Mouse (Mus musculus): ENCODE data around the gene Agap3. TPM values are rescaled to one million over a fixed set of nuclear protein-coding genes. Genes with fewer than 3 reads are reported as not detected.
A peak's percentile ranks its signal among the peaks of the same experiment; 100 is the strongest.

The Agap3 gene
- total RNA-seq (2017): 32.4 and 37.8 TPM in 2 replicates

DNA sequence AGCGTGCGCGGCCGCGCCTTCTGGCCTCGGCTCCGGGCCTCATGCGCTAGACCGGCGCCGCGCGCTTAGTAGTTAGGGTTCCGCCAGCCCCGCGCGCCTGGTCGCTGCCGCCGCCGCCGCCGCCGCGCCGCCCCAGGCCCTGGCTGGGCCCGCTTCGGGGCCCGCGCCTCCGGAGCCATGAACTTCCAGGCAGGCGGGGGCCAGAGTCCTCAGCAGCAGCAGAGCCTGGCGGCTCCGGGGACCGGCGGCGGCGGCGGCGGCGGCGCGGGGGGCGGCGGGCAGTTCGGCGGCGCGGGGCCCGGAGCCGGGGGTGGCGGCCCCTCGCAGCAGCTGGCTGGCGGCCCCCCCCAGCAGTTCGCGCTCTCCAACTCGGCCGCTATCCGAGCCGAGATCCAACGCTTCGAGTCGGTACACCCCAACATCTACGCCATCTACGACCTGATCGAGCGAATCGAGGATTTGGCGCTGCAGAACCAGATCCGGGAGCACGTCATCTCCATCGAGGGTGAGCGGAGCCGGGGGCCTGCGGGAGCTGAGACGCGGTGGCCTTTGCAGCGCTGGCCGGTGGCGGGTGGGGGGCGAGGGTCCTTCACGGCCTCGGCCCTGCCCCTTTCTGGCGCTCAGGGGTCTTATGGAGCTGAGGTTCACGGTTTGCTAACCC lies at the start of gene Agap3:
Gene Agap3, plus strand, starts transcription at position 148 of the 661 bp plus-strand sequence.
- ATAC-seq (replicated peaks in 1 of 2; ENCODE audit: insufficient read depth in 1 of 2, low FRiP score in 2 of 2, low TSS enrichment in 1 of 2, low read depth in 1 of 2, poor library complexity in 2 of 2, severe bottlenecking in 2 of 2): no peak

DNA sequence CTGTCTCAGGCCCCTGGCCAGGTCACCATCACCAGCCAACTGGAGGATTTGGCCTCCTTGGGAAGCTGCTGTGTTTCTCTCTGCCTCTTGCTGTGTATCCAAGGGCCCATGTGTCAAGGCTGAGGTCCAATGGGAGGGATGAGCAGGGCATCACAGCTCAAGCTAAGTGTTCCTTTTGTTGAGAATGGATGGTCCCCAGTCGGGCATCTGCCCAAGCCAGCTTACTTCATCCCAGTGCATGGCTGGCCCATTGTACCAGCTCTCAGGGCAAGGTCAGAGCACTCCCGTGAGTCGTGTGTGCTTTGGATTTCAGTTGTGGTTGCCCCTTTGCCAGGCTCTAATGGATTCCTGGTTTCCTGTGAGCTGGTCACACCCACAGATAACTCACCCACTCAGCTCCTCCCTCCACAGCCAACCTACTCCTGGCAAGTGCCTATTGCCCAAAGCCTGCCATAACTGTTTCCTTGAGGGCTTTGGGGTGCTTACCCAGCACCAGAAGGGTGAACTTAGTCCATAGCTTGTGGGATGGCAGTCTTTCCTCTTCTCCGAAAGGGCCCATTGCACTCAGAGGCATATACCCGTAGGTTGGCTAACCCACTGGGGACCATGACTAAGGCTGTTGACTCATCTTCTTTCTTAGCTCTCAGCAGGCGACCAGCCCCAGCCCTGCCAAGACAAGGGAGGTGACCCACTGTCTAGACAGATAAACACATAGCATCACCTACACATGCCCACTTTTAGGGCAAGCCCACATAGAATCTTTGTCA lies 47.2 kb upstream of the Agap3 start:
- no peak for ATAC-seq (replicated peaks in 1 of 2; ENCODE audit: insufficient read depth in 1 of 2, low FRiP score in 2 of 2, low TSS enrichment in 1 of 2, low read depth in 1 of 2, poor library complexity in 2 of 2, severe bottlenecking in 2 of 2)

DNA sequence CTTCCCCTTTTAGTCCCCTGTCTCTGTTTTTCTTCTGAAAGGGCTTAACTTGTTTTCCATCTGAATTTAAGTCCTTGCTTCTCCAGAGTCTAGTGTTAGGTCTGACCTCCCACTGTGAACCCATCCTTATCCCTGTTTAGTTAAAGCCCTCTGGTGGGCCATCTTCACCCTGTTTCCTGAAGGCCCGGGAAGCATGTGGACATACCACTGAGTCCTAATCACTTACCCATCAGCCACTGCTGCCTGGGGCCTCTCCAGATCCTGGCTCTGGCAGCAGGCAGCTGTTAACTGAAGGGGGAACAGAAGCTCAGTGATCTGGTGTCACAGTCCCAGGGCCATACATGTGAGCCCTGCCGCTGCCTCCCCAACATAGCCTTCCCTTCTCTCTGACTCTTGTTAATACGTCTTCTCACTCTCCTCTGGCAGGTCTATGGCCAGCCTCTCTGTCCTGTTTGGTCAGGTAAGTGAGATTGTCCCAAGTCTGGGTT lies 46.5 kb upstream of the Agap3 start:
- no peak for ATAC-seq (replicated peaks in 1 of 2; ENCODE audit: insufficient read depth in 1 of 2, low FRiP score in 2 of 2, low TSS enrichment in 1 of 2, low read depth in 1 of 2, poor library complexity in 2 of 2, severe bottlenecking in 2 of 2)

DNA sequence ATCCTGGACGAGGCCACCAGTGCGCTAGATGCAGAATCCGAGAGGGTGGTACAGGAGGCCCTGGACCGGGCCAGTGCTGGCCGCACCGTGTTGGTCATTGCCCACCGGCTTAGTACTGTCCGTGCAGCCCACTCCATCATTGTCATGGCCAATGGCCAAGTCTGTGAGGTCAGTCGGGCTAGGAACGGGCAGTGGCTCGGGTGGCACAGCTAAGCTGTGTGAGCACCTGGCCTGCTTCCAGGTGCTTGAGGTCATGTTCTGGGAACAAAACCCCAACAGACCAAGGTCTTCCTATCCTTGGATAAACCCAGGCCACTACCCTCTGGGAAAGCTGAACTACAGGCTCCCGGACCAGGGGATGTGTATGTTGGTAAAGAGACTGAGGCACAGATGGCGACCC lies 43.3 kb upstream of the Agap3 start:
- ATAC-seq (replicated peaks in 1 of 2; ENCODE audit: insufficient read depth in 1 of 2, low FRiP score in 2 of 2, low TSS enrichment in 1 of 2, low read depth in 1 of 2, poor library complexity in 2 of 2, severe bottlenecking in 2 of 2): no peak

GRCm38 (mm10) chr5:24409466-24409865 lies 42.5 kb upstream of the Agap3 start:
- no peak for ATAC-seq (replicated peaks in 1 of 2; ENCODE audit: insufficient read depth in 1 of 2, low FRiP score in 2 of 2, low TSS enrichment in 1 of 2, low read depth in 1 of 2, poor library complexity in 2 of 2, severe bottlenecking in 2 of 2)

- ATAC-seq (replicated peaks in 1 of 2; ENCODE audit: insufficient read depth in 1 of 2, low FRiP score in 2 of 2, low TSS enrichment in 1 of 2, low read depth in 1 of 2, poor library complexity in 2 of 2, severe bottlenecking in 2 of 2): no peak
Measured at GRCm38 (mm10) chr5:24412063-24412462, 39.9 kb upstream of the Agap3 start.

DNA sequence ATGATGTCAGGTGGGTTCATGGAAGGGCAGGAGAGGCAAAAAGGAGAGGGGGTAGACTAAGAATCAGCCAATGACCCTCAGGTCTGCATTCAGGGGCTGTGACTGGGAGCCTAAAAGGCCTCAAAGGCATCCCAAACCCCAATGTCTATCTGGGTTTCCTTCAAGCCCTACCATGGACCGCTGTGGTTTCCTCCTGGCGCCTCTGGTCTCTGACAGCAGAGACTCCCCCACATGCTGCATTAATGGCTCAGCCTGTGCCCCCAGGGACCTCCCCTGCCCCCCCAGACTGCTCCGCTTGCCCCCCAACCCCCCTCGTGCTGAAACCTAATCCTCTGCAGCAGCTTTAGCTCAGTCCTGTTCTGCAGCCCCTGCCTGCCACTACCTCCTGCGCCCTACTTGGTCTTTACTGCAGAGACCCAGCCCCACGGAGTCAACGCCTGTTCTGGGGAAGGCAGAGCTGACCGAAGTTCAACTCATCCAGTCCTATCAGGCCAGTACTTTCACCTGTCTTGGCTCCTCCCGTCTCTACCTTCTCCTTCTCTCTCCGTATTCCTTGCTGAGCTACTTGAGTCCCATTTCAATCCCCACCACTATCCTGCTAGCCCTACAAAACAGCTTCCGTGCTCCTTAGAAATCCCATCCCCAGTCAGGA lies 38.8 kb upstream of the Agap3 start, which contains the start of gene Asic3:
Gene Asic3, plus strand, starts transcription at position 351 of the 652 bp plus-strand sequence.
- ATAC-seq (replicated peaks in 1 of 2; ENCODE audit: insufficient read depth in 1 of 2, low FRiP score in 2 of 2, low TSS enrichment in 1 of 2, low read depth in 1 of 2, poor library complexity in 2 of 2, severe bottlenecking in 2 of 2): peak; percentile 49 to 70; a peak in 3 of 4 replicates

DNA sequence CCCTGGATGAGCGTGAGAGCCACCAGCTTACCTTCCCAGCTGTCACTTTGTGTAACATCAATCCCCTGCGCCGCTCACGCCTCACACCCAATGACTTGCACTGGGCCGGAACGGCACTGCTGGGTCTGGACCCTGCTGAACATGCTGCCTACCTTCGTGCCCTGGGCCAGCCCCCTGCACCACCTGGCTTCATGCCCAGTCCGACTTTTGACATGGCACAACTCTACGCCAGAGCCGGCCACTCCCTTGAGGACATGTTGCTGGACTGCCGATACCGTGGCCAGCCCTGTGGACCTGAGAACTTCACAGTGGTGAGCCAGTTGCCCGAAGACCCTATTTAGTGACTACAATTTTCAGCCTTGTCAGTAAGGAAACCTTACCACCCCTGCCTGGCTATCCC lies 38.0 kb upstream of the Agap3 start:
- no peak for ATAC-seq (replicated peaks in 1 of 2; ENCODE audit: insufficient read depth in 1 of 2, low FRiP score in 2 of 2, low TSS enrichment in 1 of 2, low read depth in 1 of 2, poor library complexity in 2 of 2, severe bottlenecking in 2 of 2)

DNA sequence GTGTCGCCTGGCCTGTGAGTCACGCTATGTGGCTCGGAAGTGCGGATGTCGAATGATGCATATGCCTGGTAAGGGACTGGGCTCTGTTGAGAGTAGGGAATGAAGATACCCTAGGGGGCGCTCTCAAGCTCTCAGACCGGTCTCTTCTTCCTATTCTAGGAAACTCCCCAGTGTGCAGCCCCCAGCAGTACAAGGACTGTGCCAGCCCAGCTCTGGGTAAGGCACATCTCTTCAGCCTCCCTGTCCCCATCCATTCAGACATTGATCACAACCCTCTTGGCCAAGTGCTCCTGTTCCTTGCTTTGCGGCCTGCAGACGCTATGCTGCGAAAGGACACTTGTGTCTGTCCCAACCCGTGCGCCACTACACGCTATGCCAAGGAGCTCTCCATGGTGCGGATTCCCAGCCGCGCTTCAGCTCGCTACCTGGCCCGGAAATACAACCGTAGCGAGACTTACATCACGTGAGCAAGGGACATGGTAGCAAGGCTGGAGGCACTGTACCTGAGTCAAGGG lies 35.7 kb upstream of the Agap3 start:
- peak; percentile 58 to 64 for ATAC-seq (replicated peaks in 1 of 2; ENCODE audit: insufficient read depth in 1 of 2, low FRiP score in 2 of 2, low TSS enrichment in 1 of 2, low read depth in 1 of 2, poor library complexity in 2 of 2, severe bottlenecking in 2 of 2)

DNA sequence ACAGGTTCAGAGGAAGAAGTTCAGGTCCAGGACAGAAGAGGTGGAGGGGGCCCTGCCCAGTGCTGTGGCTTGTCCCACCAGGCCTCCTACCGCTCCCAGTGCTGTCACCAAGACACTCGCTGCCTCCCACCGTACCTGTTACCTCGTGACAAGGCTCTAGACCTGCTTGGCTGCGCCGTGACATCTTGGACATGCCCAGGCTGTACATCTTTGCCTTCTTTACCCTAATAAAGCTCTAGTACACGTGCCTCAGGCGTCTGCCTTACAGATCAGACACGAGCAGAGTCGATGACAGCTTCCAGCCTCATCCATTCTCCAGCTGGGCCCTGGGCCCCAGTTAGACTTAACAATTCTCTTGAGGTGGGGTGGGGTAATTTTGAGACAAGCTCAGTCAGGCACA lies 34.4 kb upstream of the Agap3 start:
- no peak for ATAC-seq (replicated peaks in 1 of 2; ENCODE audit: insufficient read depth in 1 of 2, low FRiP score in 2 of 2, low TSS enrichment in 1 of 2, low read depth in 1 of 2, poor library complexity in 2 of 2, severe bottlenecking in 2 of 2)

GRCm38 (mm10) chr5:24420381-24420780 lies 31.6 kb upstream of the Agap3 start:
- no peak for ATAC-seq (replicated peaks in 1 of 2; ENCODE audit: insufficient read depth in 1 of 2, low FRiP score in 2 of 2, low TSS enrichment in 1 of 2, low read depth in 1 of 2, poor library complexity in 2 of 2, severe bottlenecking in 2 of 2)

DNA sequence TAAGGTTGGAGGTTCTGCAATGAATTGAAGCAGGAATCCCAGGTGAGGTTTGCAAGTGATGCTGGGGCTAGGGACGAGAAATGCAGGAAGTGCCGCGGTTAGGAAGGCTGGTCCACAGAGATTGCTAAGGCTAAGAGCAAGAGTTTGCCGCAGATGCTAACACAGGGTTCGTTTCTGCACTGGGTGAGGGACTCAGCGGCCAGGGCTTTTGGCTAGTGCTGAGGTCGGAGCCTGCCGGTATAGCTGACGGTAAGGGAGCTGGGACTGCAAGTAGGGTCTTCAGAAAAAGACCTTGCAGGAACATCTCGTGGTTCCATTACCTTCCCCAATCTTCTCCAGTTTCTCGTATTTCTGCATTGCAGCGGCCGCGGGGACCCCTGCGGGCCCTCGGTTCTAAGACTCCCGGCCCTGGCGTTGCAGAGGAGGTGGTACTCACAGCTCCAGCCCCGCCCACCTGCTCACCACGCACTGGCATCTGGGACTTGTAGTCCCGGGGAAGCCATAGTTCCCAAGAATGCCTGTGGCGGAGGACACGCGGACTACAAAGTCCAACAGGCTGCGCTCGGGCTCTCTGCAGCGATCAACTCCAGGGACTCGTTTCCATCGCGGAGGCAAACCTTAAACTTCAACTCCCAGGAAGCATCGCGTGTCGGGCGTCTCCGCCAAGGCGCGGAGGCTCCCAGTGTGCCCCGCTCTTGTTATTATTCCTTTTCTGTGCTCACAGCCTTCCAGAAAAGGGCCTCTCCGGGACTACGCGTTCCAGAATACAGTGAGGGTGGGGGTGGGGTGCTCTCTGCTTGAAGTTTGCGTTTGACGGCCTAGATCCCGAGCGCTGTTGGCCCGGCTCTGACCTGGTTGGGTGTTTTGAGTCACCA lies 28.6 kb upstream of the Agap3 start, which contains the start of the genes Cdk5 and Slc4a2:
Gene Cdk5, minus strand, starts transcription at position 402 of the 875 bp plus-strand sequence.
Gene Slc4a2, plus strand, starts transcription at position 709 of the 875 bp plus-strand sequence.
- ATAC-seq (replicated peaks in 1 of 2; ENCODE audit: insufficient read depth in 1 of 2, low FRiP score in 2 of 2, low TSS enrichment in 1 of 2, low read depth in 1 of 2, poor library complexity in 2 of 2, severe bottlenecking in 2 of 2): peak; percentile 95

- ATAC-seq (replicated peaks in 1 of 2; ENCODE audit: insufficient read depth in 1 of 2, low FRiP score in 2 of 2, low TSS enrichment in 1 of 2, low read depth in 1 of 2, poor library complexity in 2 of 2, severe bottlenecking in 2 of 2): no peak; a peak in 1 of 4 replicates
Measured at GRCm38 (mm10) chr5:24424004-24424781, 27.8 kb upstream of the Agap3 start.

GRCm38 (mm10) chr5:24424861-24425411 lies 27.0 kb upstream of the Agap3 start:
- peak; percentile 8 to 18; a peak in 1 of 4 replicates for ATAC-seq (replicated peaks in 1 of 2; ENCODE audit: insufficient read depth in 1 of 2, low FRiP score in 2 of 2, low TSS enrichment in 1 of 2, low read depth in 1 of 2, poor library complexity in 2 of 2, severe bottlenecking in 2 of 2)

GRCm38 (mm10) chr5:24425421-24426036 lies 26.4 kb upstream of the Agap3 start:
- ATAC-seq (replicated peaks in 1 of 2; ENCODE audit: insufficient read depth in 1 of 2, low FRiP score in 2 of 2, low TSS enrichment in 1 of 2, low read depth in 1 of 2, poor library complexity in 2 of 2, severe bottlenecking in 2 of 2): peak in 1 of 2 experiments; percentile 8; a peak in 1 of 4 replicates
